Mouse (Mus musculus): ENCODE data around the gene Cd82. TPM values are rescaled to one million over a fixed set of nuclear protein-coding genes. Genes with fewer than 3 reads are reported as not detected.

Cd82 gene
- total RNA-seq, 2 experiments from 2014 or later: 11.2 to 15.2 TPM

DNA sequence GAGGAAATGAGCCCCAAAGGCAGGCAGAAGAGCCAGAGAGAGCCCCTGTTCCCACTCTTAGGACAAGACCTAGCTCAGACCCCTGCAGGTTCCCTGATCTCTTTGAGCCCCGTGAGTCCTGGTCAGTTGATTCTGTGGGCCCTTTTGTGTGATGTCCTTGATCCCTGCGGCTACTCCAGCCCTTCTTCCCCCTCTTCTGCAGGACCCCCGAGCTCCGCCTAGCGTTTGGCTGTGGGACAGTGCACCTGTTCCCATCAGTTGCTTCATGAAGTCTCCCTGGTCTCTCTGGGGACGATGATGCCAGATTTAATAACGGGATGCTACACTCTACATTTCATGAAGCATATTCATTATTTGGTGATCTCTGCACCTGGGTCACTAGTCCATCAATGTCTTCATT is 6.2 kb upstream of the Cd82 start:
- peak; percentile 24 to 28 for DNase-seq (ENCODE audit: low spot score in 2 of 2)

DNA sequence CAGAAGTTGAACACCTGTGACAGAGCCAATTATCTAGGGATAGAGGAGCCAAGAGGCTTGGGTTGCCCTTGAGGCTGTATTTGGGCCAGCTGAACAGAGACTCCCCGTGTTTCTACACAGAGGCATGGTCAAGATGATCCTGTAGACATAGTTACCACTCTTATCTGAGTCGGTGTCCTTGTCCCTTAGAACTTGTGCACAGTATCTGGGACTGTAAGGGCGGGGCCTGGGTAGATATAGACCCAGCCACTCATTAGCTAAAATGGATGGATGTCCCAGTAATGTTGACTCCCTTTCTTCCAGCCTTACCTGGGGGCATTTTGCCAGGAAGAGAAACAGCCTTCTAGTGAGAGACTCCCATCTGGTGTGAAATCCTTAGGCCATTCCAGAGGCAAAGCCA is 3.4 kb upstream of the Cd82 start:
- no peak for DNase-seq (ENCODE audit: low spot score in 2 of 2)

DNA sequence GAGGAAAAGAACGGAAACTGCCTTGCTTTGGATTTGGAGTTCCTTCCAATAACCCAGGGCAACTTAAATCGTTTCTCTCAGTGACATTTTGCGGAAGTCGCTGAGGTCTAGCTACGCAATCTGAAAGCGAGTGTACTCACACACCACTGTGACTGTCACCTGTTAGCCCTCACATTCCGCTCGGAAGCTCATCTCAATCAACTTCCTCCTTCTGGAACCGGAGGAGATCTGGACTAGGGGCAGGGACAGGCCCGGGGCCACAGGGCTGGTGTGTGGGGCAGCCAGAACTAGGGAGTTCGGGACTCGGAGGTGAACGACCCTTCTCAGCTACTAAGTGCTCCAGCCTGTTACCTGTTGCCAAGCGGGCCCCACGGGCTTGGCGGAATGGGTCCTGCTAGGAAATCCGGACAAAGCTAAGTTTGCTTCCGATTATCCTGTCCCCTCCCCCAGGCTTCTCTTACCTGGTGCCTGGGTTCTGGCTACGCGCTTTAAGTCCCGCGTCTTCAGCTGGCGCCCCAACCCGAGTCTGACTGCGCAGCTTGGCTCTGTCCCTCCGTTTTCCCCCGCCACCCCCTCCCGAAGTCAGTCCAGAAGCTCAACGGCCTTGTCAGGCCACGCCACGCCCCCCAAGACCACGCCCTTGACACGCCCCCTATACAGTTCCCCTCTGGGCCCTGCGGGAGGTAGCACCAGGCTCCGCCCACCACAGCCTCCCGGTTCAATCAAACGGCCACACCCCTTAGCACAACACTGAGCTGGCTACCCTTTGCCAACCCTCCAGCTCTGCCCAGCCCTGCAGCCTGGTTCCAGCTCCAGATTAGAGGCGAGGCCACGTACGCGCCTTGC is 848 bp downstream of the Cd82 start:
- peak; percentile 50 to 73 for DNase-seq (ENCODE audit: low spot score in 2 of 2)

DNA sequence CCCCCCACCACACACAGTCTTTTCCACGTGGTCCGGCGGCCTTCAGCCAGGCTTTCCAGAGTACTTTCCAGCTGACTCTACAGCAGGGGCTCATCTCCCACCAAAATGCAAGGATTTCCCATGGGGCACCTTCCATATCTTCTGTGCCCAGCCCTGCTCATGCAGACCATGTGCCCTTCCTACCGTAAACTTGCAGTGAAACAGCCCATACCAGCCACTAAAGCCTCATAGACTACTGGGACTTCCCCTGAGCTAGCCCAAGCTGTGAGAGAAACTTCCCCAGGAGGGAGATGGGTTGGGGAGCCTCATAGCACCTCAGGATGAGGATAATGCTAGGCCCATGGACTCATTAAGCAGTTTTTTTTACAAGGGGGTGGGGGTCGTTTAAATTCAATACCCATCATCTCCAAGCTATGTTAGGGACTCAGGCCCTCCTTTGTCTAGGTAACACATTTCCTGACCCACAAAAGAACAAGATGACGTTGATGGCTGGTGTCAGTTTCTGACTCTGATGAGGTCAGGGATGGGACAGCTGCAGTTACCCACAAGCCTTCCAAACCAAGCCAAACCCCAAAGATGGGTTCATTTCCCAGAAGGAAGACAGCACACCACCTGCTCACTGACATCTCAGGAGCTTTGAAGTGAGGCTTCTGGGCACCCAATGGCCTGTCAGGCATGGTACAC is 2.0 kb downstream of the Cd82 start:
- DNase-seq (ENCODE audit: low spot score in 2 of 2): no peak

DNA sequence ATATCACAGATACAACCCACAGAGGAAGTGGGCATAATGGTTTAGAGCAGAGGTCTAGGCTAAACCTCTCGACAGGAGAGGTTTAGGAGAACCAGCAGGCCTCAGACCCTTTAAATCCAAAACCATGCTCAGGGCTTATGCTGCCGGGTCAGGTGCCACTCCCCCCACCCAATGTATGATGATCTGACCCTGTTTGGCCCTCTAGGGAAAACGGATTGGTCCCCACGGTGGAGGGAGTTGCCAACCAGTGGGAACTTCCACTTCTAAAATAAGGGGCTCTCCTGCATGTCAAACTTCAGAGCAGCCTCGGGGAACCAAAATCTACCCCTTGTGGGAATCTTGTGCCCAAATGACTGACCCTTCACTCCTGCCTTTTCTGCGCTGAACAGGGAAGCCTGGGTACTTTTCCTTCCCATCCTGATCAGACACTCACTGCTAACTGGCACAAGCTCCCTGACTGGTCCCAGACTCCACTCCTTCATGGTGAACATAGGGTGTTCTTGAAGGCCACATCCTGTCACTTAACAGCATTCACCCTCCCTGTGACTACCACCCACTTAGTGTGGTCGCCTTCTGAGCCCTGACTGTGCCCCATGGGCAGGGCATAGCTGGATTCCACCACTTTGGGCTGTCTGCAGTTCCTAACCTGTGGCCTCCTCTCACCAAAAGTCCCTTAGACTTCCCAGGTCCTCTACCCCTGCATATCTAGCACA is 3.6 kb downstream of the Cd82 start:
- DNase-seq (ENCODE audit: low spot score in 2 of 2): no peak

DNA sequence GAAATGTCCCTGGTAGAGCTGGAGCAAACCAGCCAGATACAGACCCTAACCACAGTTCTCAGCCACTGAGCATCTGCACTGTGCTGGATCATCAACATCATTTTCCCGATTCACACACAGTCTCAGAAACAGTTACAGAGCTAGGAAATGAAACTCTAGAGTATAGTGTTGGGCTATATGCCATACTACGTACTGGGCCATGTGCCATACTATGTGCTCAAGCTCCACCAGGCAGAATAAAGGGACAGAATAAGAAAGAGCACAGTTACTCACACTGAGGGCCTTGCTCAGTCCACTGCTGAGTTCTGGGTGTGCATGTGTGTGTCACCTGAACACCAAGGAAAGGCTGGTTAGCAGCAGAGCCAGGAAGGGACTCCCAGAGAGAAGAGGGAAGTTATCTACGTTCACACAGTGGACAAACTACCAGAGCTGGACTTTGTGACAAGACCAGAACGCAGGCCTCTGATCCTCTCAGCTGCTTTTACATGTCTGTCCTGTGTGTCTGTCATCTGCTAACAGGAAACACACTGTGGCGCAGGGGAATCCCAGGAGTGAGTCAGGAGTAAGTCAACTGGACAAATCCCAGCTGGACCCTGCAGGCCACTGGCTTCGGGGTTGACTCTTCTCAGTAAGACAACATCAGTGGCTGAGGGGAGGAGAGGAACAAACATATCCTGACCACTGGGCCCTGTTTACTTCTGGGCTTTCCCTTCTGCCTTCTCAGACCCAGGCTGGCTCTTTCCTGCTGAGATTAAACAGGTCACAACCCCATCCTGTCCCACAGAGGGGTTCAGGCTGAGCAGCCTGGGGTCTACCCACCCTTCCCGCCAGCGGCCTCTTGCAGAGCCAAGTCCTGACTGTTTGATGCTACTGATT is 4.4 kb downstream of the Cd82 start:
- DNase-seq (ENCODE audit: low spot score in 2 of 2): no peak

DNA sequence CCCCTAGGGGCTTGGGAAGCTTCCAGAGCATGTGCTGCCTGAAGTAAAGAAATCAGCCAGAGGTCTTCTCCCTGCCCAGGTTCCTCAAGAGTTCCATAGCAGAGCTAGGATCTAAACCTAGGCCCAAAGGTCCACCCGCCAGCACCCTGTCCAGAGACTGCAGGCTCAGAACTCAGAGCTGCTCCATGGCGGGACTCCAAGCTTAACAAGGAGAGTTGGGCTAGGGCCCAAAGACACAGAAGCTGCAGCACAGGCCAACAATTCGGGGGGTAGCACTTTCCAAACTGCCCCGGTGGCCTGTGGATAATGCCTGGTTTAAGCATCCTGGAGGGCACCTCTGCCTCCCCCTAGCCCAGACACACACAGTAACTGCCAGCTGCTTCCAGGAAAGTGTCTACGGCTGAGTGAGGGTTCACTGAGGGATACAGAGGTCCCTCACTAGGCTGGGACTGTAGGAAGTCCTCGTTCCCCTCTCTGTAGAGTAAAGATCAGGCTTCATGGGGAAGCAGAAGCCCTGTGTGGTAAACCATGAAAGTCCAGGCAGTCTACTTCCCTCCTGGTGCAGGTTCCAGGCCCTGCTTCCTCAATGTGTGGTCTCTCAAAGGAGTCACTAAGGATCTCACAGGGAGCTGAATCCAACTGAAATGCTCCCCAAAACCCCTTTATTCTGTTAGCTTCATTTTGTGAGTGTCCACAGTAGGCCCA is 5.4 kb downstream of the Cd82 start:
- peak in 1 of 2 experiments; percentile 34 for DNase-seq (ENCODE audit: low spot score in 2 of 2)

DNA sequence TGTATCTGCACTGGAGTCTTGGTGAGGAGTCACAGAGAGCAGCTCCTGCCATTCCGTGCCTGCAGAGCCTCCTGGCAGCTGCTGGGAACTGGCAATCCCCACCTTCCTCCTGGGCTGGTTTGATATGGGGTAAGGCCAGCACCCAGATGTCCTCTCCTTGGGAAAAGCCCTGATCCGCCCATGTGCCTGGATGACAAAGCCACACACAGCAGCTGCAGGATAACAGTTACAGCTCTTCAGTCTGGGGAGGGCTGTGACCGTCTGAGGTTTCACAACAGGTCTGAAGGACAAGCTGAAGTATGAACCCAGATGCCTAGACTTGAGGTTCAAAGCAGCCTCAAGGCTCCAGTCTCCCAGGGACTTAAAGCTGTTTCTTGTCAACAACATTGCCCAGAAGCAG is 6.8 kb downstream of the Cd82 start:
- no peak for DNase-seq (ENCODE audit: low spot score in 2 of 2)

DNA sequence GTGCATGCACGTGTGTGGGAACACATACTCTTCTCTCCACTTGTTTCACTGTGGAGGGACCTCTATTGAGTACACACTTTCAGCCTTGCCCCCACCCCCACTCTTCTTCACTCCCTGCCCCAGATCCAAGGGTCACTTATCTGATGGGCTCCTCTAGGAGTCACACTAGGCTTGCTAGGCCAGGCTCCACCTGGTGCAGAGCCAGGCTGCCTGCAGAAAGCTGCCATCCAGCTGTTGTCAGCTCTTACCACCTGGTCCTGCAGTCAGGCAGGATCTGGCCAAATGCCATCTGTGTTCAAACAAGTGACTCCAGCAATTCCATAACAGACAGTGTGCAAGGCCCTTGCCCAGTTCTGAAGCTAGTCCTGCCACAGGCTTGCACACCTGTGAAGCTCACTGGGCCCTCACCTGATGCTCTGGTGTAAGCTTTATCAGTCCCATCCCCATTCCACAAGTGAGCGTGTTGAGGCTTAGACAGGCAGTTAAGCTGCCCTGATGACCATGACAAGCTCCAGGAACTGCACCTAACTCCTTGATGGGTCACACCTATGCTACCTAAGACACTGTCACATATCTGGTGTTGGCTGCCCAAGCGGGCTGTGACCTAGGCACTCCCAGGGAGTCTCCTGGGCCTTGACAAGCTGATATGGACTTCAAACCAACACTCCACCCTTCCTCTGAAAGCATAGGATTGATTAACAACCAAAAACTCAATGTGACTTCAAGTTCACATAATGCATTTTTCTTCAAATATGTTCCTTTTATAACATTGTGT is 7.9 kb downstream of the Cd82 start:
- DNase-seq (ENCODE audit: low spot score in 2 of 2): no peak

DNA sequence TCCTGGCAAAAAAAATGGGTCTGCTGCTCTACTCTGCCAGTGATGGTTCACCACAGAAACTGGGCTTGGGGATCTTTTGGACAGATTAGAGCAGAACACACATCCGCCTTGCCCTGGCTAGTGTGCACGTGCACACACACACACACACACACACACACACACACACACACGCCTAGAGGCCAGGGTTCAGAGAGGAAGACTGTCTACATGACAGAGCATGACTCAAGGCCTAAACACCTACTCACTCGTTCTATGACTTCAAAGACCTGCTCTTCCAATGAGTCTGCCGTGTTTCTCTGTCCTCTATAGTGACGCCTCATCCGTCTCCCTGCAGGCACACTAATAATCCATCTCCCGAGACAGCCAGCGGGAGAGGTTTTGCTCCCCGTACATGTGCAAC is 8.6 kb downstream of the Cd82 start:
- no peak for DNase-seq (ENCODE audit: low spot score in 2 of 2)

DNA sequence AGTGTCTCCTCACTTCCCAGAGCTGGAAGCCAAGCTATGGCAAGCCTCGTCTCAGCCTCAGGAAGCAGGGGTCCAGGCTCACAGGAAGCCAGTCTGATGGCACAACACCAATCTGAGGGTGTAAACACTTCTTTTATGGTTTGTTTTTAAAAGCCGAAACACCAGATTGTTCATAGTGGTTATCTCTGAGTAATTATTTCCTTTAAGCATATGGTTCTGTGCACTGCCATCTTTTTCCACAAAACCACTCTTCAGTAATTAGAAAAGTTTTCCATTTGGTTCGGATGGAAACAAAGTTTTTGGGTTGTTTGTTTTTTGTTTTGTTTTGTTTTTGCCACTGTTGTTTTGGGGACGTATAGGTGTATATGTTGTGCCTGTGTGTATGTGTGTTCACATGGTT is 9.9 kb downstream of the Cd82 start:
- DNase-seq (ENCODE audit: low spot score in 2 of 2): no peak

DNA sequence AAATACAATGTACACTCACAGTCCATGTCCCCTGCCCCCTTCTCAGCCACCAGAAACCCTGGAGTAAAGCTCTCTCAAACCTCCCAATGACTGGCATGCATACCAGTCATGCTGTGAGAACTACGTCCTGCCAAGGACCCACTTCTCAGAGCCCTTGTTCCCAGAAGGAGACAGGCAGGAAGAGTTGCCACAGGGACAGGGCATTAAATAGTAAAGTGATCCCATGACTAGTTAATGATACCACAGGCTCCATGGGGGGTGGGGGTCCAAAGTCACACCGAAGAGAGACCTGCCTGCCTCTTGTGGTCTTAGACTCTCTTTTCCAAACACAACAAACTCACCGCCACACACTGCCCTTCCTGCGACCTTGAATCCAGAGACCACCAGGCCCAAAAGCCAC is 10.4 kb downstream of the Cd82 start:
- no peak for DNase-seq (ENCODE audit: low spot score in 2 of 2)

DNA sequence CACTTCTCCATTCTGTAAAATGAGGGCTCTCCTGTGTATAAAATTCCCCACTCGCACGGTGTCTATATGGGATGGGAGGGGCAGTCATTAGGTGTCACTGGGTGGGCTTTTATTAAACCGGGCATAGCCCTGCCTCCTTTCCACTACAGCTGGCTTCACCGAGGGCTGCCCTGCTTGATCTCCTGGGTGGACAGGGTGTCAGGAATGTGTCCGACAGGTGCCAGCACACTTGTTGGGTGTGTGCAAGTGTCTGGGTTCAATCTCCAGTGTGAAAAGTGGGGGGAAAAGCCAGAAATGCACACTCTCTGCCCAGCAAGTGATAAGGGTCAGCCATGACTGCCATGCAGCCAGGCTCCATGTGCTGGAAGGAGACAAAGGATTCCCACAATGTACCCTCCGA is 10.9 kb downstream of the Cd82 start:
- DNase-seq (ENCODE audit: low spot score in 2 of 2): no peak

DNA sequence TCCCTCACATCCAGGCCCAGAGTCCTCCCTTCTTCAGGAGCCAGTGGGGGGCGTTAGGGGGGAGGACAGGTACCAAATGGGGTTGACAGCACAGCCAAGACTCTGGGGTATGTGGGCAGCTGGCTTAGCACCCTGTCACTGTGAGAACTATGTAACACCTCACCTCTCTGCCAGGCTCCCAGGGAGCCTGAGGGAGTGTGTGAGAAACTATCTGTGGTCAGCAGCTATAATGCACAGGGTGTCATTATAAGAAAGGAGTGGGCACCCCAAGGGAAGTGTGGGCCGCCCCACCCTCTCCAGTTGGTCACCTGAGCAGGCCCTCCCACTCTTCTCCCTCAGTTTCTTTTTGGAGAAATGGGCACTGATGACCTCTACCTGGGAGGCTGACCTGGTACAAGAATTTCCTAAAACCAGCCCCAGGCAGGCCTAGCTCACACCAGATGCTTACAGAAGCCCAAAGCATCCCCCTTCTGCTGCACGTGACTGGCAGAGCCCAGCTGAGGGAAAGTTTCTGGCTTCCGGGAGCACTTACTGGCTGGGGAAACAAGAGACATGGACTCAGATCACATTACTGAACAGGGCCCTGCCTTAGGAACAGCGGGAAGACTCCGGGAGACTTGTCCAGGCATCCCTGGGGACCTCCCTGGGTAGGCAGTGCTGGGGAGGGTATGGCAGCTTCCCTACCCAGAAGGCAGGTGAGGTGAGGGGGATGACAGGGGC is 11.6 kb downstream of the Cd82 start:
- DNase-seq (ENCODE audit: low spot score in 2 of 2): no peak

DNA sequence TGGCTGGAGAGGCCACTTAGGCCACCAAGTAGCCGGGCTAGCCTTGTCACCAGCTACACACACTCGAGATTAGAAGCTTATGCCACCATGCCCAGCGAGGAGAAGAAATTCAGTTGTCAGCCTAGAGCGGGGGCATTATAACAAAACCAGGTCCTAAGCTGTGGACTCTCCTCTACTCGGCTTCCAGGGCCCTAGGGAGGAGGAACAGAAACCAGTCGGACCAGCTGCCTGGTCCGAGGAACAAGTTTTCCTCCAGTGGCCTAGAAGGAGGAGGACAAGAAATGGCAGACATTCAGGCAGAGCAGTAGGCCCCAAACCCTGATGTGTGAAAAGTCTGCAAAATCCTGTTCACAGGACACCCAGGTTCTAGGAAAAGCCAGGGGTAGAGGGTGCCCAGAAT is 12.2 kb downstream of the Cd82 start:
- no peak for DNase-seq (ENCODE audit: low spot score in 2 of 2)

DNA sequence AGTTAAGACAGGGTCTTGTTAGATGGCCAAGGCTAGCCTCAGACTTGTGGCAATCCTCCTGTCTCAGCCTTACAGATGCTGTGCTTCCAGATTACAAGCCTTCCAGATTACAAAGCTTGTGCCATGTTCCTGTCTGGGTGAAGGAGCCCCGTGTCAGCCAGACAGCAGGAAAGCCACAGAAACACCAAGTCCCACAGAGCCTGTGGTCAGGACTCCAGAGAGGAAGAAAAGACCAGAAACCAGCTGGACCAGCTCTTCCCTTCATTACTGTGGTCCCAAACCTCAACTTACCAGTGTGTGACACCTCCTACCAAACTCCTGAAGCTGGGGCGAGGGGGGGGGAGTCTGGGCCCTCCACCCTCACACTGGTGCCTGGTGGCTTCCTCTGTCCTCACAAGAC is 13.3 kb downstream of the Cd82 start:
- DNase-seq (ENCODE audit: low spot score in 2 of 2): no peak

DNA sequence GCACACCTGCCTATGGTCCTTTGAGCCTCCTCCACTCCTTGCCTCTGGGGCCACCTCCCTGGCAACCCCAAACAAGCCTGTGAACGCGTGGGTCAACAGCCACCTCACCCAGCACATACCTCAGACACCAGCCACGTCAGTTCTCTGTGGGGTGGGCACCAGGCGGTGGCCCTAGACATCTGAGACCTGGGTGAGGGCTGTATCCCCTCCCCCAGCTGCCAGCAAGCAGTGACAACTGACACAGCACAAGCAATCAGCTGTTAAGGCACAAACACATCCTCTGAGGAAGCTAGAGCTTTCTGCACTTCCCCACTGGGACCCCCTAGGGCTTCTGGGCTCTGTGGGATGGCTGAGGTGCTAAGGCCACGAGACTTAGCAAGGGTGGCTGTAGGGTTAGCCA is 14.2 kb downstream of the Cd82 start:
- no peak for DNase-seq (ENCODE audit: low spot score in 2 of 2)

DNA sequence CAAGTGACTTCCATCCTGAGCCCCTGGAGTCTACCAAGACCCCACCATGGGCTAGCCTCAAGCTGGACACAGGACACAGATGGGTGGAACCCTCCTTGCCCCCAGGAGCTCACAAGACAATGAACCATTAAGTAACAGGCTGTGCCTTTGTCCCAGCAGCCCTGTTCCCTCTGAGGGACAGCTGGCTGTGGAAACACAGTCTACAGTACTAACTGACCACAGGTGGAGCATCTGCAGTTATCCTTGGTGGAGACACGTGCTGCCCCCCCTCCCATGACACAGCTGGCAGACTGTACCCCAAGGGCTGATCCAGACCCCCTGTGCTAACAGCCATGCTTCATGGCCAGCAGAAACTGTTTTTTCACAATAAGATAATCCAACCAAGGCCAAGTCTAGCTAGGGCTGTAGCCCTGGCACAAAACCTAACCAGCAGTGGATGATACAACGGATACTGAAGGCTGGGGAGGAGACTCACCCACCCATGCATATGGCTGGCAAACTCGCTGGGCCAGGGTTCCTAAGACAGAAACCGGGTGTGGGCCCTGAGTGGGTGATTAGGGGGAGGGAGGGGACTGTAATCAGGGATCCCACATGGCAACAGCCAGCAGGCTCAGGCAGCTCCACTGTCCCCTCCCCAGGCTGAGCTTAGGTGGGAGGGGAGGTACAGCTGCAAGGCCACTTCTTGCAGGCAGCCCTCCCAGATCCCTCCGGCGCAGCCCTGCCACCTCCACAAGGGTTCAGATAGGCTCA is 15.3 kb downstream of the Cd82 start:
- no peak for DNase-seq (ENCODE audit: low spot score in 2 of 2)

All from layer of hippocampus, postnatal 14 days (tissue).